Mouse (Mus musculus): ENCODE measurements around the gene Ccdc86. TPM values are rescaled to one million over a fixed set of nuclear protein-coding genes. Genes with fewer than 3 reads are reported as not detected.
A peak's percentile ranks its signal among the peaks of the same experiment; 100 is the strongest.

Gene Ccdc86
- 15.3 and 17.0 TPM in 2 replicates for polyA plus RNA-seq (2015; fragmentation: Nextera tagmentation; extraction: Ambion mirVana)

DNA sequence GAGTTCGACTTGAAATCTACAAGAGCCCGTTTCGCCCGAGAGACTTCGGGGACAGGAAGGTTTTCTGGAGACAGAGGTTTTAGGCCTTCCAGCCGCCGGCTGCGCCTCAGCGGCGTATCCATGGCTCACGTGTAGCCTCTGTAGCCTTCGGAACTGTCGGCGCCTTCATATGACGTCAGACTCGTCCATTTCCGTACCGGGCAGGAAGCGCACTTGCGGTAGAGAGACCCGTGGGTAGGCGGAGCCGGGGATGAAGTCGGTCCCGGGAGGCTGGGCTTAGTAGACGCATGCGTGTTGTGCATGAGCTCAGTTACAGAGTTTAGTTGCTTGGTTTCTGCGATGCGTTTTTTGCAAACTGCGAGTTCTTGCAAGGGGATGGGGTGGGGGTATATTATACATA lies at the start of gene Ccdc86:
TSS of gene Ccdc86 (minus strand) at position 155 of the 400 bp plus-strand sequence.
- peaks cover 47% of the 10 kb centered on the region for H3K4me1 ChIP-seq (replicated peaks)
- WGBS: 0% methylated on average over 30 of the region's 30 CpGs

DNA sequence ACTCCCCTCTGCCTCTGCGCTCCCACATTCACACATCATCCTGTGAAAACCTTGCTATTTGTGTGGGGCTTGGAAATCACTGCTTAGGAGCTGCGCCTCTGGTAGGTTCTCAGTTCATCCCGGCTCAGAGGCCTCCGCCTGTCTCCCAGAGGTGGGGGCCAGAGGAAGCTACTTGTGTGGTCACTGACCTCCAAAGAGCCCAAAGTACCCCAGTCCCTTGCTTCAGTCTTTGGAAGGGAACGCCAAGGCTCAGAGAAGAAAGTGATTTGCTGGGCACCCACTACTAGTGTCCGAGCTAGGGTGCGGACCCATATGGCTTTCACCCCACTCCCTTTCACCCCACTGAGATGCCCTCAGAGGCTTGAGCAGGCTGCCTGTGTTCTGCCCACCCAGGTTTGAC lies 44.1 kb upstream of the Ccdc86 start, which contains the start of gene Ms4a15:
TSS of gene Ms4a15 (minus strand) at position 101 of the 400 bp plus-strand sequence.
- H3K27ac ChIP-seq: no peak within 1 kb of the TSS
- no peaks in the 10 kb centered on the region for H3K4me1 ChIP-seq (replicated peaks)
- no peaks in the 10 kb centered on the region for H3K9me3 ChIP-seq (replicated peaks)
- H3K4me2 ChIP-seq: no peak within 1 kb of the TSS
- ATAC-seq (replicated peaks; ENCODE audit: insufficient number of reproducible peaks, insufficient read depth, low FRiP score, low read depth): no peak
- WGBS: 81% methylated on average over 7 of the region's 7 CpGs
- no peak within 1 kb of the TSS for H3K9ac ChIP-seq
- no peaks in the 10 kb centered on the region for H3K27me3 ChIP-seq
- H3K4me3 ChIP-seq: no peak within 1 kb of the TSS
- H3K36me3 ChIP-seq: no peaks in the 10 kb centered on the region

More for the DNA sequence above, at the start of gene Ccdc86:
- Histone ChIP-seq H3K9me3 (replicated peaks) (no peaks in the 10 kb centered on the region), H3K4me2 (peak within 1 kb of the TSS; percentile 99), H3K4me3 (peak within 1 kb of the TSS; percentile 68), H3K27ac (peak within 1 kb of the TSS; percentile 35), H3K9ac (peak within 1 kb of the TSS; percentile 79), H3K27me3 (no peaks in the 10 kb centered on the region), H3K36me3 (peaks cover 12% of the 10 kb centered on the region)
- ATAC-seq (replicated peaks; ENCODE audit: insufficient number of reproducible peaks, insufficient read depth, low FRiP score, low read depth): peak; percentile 94

DNA sequence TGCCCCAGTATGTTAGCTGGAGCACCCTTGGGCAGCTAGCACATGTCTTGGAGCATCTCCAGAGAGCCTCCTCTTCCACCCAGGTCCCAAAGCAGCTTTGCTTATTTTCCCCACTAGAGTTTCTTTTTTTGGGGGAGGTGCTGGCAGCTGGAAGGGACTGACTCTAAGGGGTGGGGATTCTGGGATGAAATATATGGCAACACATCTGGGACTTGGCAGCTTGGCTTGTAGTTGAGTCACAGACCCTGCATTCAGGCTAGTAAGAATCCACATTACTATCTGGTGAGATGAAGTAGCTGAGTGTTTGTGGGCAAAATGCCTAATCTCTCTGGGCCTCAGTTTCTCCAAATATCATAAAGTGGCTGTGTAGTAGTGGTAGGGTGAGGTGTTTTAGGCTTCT lies 42.8 kb upstream of the Ccdc86 start:
- H3K4me1 ChIP-seq (replicated peaks): no peaks in the 10 kb centered on the region
- no peaks in the 10 kb centered on the region for H3K36me3 ChIP-seq
- no peak overlapping the region for H3K4me3 ChIP-seq
- H3K27ac ChIP-seq: no peak overlapping the region
- H3K9me3 ChIP-seq (replicated peaks): no peaks in the 10 kb centered on the region
- H3K4me2 ChIP-seq: no peak overlapping the region
- H3K9ac ChIP-seq: no peak overlapping the region
- no peak for ATAC-seq (replicated peaks; ENCODE audit: insufficient number of reproducible peaks, insufficient read depth, low FRiP score, low read depth)
- no peaks in the 10 kb centered on the region for H3K27me3 ChIP-seq

DNA sequence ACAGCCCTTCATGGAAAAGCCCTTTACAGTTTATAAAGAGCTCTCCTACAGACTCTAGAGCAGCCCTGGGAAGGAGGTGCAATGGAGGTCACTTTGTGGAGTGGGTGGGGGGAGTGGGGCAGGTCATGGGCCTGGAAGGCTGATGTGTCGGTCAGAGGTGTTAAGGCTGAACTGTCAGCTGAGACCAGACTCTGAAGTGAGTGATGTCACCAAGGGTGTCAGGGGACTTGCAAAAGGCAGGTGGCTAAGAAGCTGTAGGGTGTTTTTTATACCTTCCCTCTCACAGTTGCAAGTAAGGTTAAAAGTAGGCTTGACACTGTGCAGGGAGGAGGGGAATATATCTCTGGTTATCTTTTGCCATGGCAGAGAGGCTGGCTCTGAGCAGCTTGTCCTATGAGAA lies 41.7 kb upstream of the Ccdc86 start:
- H3K4me3 ChIP-seq: no peak overlapping the region
- no peak for ATAC-seq (replicated peaks; ENCODE audit: insufficient number of reproducible peaks, insufficient read depth, low FRiP score, low read depth)
- no peaks in the 10 kb centered on the region for H3K27me3 ChIP-seq
- 28% methylated on average over 1 of the region's 1 CpGs for WGBS
- no peak overlapping the region for H3K27ac ChIP-seq
- no peaks in the 10 kb centered on the region for H3K9me3 ChIP-seq (replicated peaks)
- no peaks in the 10 kb centered on the region for H3K4me1 ChIP-seq (replicated peaks)
- H3K4me2 ChIP-seq: no peak overlapping the region
- no peaks in the 10 kb centered on the region for H3K36me3 ChIP-seq
- no peak overlapping the region for H3K9ac ChIP-seq

DNA sequence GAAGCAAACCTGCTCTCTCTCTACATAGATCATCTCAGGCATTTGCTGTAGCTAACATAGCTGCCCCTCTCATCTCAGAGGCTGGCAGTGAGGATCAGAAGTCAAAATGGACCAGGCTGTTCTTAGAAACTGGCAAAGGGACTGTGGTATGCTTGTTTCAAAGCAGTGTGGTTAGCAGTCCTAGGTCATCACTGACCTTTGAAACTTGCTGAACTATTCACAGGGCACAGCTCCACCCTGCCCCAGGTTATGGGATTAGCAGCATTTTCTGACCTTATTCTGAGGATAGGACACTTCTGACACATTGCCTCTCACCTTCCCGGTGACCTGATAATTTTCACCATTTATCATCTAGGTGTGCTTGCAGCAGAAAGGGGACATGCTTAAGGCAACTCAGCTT lies 39.5 kb upstream of the Ccdc86 start:
- H3K4me1 ChIP-seq (replicated peaks): no peaks in the 10 kb centered on the region
- no peak overlapping the region for H3K9ac ChIP-seq
- H3K27me3 ChIP-seq: no peaks in the 10 kb centered on the region
- no peak overlapping the region for H3K27ac ChIP-seq
- H3K36me3 ChIP-seq: no peaks in the 10 kb centered on the region
- H3K9me3 ChIP-seq (replicated peaks): no peaks in the 10 kb centered on the region
- ATAC-seq (replicated peaks; ENCODE audit: insufficient number of reproducible peaks, insufficient read depth, low FRiP score, low read depth): no peak
- H3K4me2 ChIP-seq: no peak overlapping the region
- 79% methylated on average over 1 of the region's 1 CpGs for WGBS
- H3K4me3 ChIP-seq: no peak overlapping the region

DNA sequence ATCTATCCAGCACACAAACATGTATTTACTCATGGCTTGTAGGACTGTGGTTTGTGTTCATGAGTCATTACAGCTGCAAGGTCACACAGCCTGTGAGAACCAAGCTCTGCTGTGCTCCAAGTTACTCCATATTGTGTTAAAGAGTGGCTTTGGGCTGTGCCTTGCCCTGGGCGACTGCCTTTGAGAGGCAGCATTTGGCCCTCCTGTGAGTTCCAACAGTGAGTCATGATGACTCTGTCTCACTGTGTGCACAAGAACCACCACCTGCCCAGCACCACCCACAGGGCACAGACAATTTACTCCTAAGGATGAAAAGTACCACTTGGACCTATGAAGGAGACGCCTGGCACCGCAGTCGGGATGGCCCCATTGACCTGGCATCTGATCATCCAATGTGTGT lies 36.8 kb upstream of the Ccdc86 start:
- no peak overlapping the region for H3K4me2 ChIP-seq
- H3K36me3 ChIP-seq: no peaks in the 10 kb centered on the region
- H3K27ac ChIP-seq: no peak overlapping the region
- no peaks in the 10 kb centered on the region for H3K27me3 ChIP-seq
- 86% methylated on average over 4 of the region's 4 CpGs for WGBS
- no peak overlapping the region for H3K4me3 ChIP-seq
- no peak for ATAC-seq (replicated peaks; ENCODE audit: insufficient number of reproducible peaks, insufficient read depth, low FRiP score, low read depth)
- no peak overlapping the region for H3K9ac ChIP-seq
- no peaks in the 10 kb centered on the region for H3K9me3 ChIP-seq (replicated peaks)
- H3K4me1 ChIP-seq (replicated peaks): no peaks in the 10 kb centered on the region

GRCm38 (mm10) chr19:10984551-10984950 lies 35.5 kb upstream of the Ccdc86 start:
- Histone ChIP-seq H3K9ac (no peak overlapping the region), H3K36me3 (no peaks in the 10 kb centered on the region), H3K9me3 (replicated peaks) (no peaks in the 10 kb centered on the region), H3K4me2 (no peak overlapping the region), H3K27me3 (no peaks in the 10 kb centered on the region), H3K27ac (no peak overlapping the region), H3K4me1 (replicated peaks) (peaks cover 2% of the 10 kb centered on the region), H3K4me3 (no peak overlapping the region)
- WGBS: 69% methylated on average over 13 of the region's 13 CpGs
- ATAC-seq (replicated peaks; ENCODE audit: insufficient number of reproducible peaks, insufficient read depth, low FRiP score, low read depth): no peak

DNA sequence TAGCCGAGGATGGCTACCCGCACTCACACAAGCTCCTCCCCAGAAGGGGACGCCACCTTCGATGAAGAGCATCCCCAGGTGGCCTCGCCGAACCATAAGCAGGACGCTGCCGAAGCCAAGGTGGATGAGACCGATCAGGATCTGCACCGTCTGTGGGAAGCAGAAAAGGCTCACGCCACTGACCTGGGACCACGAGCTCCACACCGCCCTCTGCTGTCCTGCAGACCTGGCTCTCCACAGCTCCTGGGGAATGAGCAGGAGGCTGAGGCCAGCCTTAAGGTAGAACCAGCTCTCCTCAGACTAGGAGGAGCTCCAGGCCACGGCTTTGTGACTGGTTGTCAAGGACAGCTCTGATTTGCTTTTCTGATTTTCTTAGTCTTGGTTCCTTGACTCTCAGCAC lies 34.1 kb upstream of the Ccdc86 start:
- H3K9ac ChIP-seq: no peak overlapping the region
- WGBS: 18% methylated on average over 14 of the region's 14 CpGs
- ATAC-seq (replicated peaks; ENCODE audit: insufficient number of reproducible peaks, insufficient read depth, low FRiP score, low read depth): no peak
- peak overlapping the region; percentile 37; the same call in 1 of the 2 replicates for H3K4me2 ChIP-seq
- H3K27me3 ChIP-seq: no peaks in the 10 kb centered on the region
- peaks cover 8% of the 10 kb centered on the region for H3K4me1 ChIP-seq (replicated peaks)
- no peaks in the 10 kb centered on the region for H3K36me3 ChIP-seq
- no peak overlapping the region for H3K4me3 ChIP-seq
- no peaks in the 10 kb centered on the region for H3K9me3 ChIP-seq (replicated peaks)
- H3K27ac ChIP-seq: no peak overlapping the region

GRCm38 (mm10) chr19:10980210-10980609 lies 31.1 kb upstream of the Ccdc86 start:
- ATAC-seq (replicated peaks; ENCODE audit: insufficient number of reproducible peaks, insufficient read depth, low FRiP score, low read depth): no peak
- Histone ChIP-seq H3K27ac (no peak overlapping the region), H3K4me2 (peak overlapping the region; percentile 46; the same call in 1 of the 2 replicates), H3K36me3 (no peaks in the 10 kb centered on the region), H3K27me3 (no peaks in the 10 kb centered on the region), H3K4me1 (replicated peaks) (peaks cover 8% of the 10 kb centered on the region), H3K9ac (no peak overlapping the region), H3K9me3 (replicated peaks) (no peaks in the 10 kb centered on the region), H3K4me3 (no peak overlapping the region)
- 73% methylated on average over 5 of the region's 5 CpGs for WGBS

GRCm38 (mm10) chr19:10979184-10980168 lies 30.4 kb upstream of the Ccdc86 start:
- H3K9me3 ChIP-seq (replicated peaks): no peaks in the 10 kb centered on the region
- peaks cover 8% of the 10 kb centered on the region for H3K4me1 ChIP-seq (replicated peaks)
- H3K27me3 ChIP-seq: no peaks in the 10 kb centered on the region
- H3K36me3 ChIP-seq: no peaks in the 10 kb centered on the region
- H3K9ac ChIP-seq: peak overlapping the region; percentile 18; the same call in 1 of the 2 replicates
- no peak overlapping the region for H3K27ac ChIP-seq
- no peak overlapping the region for H3K4me3 ChIP-seq
- peak overlapping the region; percentile 46 for H3K4me2 ChIP-seq
- WGBS: 11% methylated on average over 18 of the region's 18 CpGs
- peak; percentile 50; the same call in 1 of the 2 replicates for ATAC-seq (replicated peaks; ENCODE audit: insufficient number of reproducible peaks, insufficient read depth, low FRiP score, low read depth)

DNA sequence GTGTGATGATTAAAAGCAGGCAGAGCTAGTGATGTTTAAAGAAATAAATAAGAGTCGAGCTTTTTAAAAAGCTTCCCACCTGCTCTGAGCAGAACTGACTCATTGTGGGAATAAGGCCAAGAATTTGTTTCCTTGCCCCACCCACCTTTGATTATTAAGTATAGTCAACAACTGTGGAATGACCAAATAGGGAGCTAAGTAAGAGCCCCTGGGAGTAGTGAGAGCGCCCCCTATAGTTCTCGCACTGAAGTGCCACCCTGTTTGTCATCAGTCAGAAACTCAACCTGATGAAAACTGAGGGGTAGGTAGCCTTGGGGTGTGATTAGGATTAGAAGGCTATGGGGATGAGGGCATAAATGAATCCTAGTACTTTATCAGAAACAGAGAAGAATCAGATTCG lies 27.3 kb upstream of the Ccdc86 start:
- no peak overlapping the region for H3K27ac ChIP-seq
- H3K36me3 ChIP-seq: no peaks in the 10 kb centered on the region
- no peaks in the 10 kb centered on the region for H3K9me3 ChIP-seq (replicated peaks)
- H3K9ac ChIP-seq: no peak overlapping the region
- no peak overlapping the region for H3K4me3 ChIP-seq
- peaks cover 8% of the 10 kb centered on the region for H3K4me1 ChIP-seq (replicated peaks)
- no peak overlapping the region for H3K4me2 ChIP-seq
- no peaks in the 10 kb centered on the region for H3K27me3 ChIP-seq
- WGBS: 48% methylated on average over 4 of the region's 4 CpGs
- no peak for ATAC-seq (replicated peaks; ENCODE audit: insufficient number of reproducible peaks, insufficient read depth, low FRiP score, low read depth)
